Mouse (Mus musculus) olfactory bulb, adult 2 months (tissue): ENCODE data around the gene Emsy.

Source experiments
- CTCF ChIP-seq: fragments of 200-500 bp; IDR thresholded peaks from 2 replicates; pipeline ENCODE4 v1.5.1; 2012; ENCODE audit warnings: low read depth, mild to moderate bottlenecking, low read length, moderate library complexity; ENCODE audit not compliant: insufficient read depth
- POLR2A ChIP-seq: fragments of 200-500 bp; IDR thresholded peaks from 2 replicates; pipeline ENCODE4 v1.6.1; 2012; ENCODE audit warnings: mild to moderate bottlenecking, low read depth, low read length, moderate library complexity; ENCODE audit not compliant: insufficient read depth

- TF ChIP-seq CTCF (no peak), POLR2A (no peak)
Observed at GRCm38 (mm10) chr7:98556767-98557394, 99.7 kb downstream of the Emsy start.
